Mouse (Mus musculus) cerebellum, adult 2 months (tissue): ENCODE results near the gene Vmn1r222.

ENCODE experiments used
- CTCF ChIP-seq: fragments of 200-500 bp; IDR thresholded peaks from 2 replicates; pipeline ENCODE4 v1.5.1; 2011; ENCODE audit warnings: low read depth, mild to moderate bottlenecking, control low read depth, low read length, moderate library complexity, borderline replicate concordance; ENCODE audit not compliant: insufficient read depth
- POLR2A ChIP-seq: fragments of 200-500 bp; IDR thresholded peaks from 2 replicates; pipeline ENCODE4 v1.6.1; 2011; ENCODE audit warnings: low read length, control low read depth, borderline replicate concordance; ENCODE audit not compliant: insufficient read depth

- no peak for TF ChIP-seq POLR2A
- TF ChIP-seq CTCF, result no peak
Observed at GRCm38 (mm10) chr13:23270321-23271101, 34.8 kb upstream of the Vmn1r222 start.
